Mouse (Mus musculus): ENCODE measurements around the gene Gm10912. TPM values are rescaled to one million over a fixed set of nuclear protein-coding genes. Genes with fewer than 3 reads are reported as not detected.
"Not testable (repeated sequence)": the region's sequence is repeated elsewhere in the genome, so short reads cannot be mapped to it uniquely, and the experiment has no call there.

The Gm10912 gene
- polyA plus RNA-seq, 1 experiment from 2014 or later = not detected

GRCm38 (mm10) chr2:104078285-104078684 is 12.7 kb downstream of the Gm10912 start:
- H3K9ac ChIP-seq; ATAC-seq; H3K27ac ChIP-seq; H3K36me3 ChIP-seq (ENCODE audit: poor library complexity, severe bottlenecking); H3K9me3 ChIP-seq (replicated peaks); H3K27me3 ChIP-seq; H3K4me2 ChIP-seq; H3K4me3 ChIP-seq; H3K4me1 ChIP-seq: not testable (repeated sequence)
- WGBS = 78% methylated on average over 5 of the region's 5 CpGs

GRCm38 (mm10) chr2:104081436-104082050 is 15.9 kb downstream of the Gm10912 start:
- not testable (repeated sequence) for H3K9ac ChIP-seq; ATAC-seq; H3K4me1 ChIP-seq; H3K36me3 ChIP-seq (ENCODE audit: poor library complexity, severe bottlenecking); H3K27me3 ChIP-seq; H3K9me3 ChIP-seq (replicated peaks); H3K4me2 ChIP-seq; H3K27ac ChIP-seq; H3K4me3 ChIP-seq
- no CpG with 5 or more reads among the region's 1 CpGs for WGBS

- Histone ChIP-seq H3K9me3 (replicated peaks) (no peaks in the 10 kb centered on the region), H3K27me3 (no peaks in the 10 kb centered on the region), H3K9ac (no peak overlapping the region), H3K27ac (no peak overlapping the region), H3K4me3 (no peak overlapping the region), H3K4me2 (no peak overlapping the region), H3K36me3 (ENCODE audit: poor library complexity, severe bottlenecking) (no peaks in the 10 kb centered on the region), H3K4me1 (no peaks in the 10 kb centered on the region)
- ATAC-seq = no peak
Measured at GRCm38 (mm10) chr2:104082474-104082873, 16.8 kb downstream of the Gm10912 start.

GRCm38 (mm10) chr2:104084027-104084426 is 18.4 kb downstream of the Gm10912 start:
- not testable (repeated sequence) for H3K9me3 ChIP-seq (replicated peaks); H3K4me2 ChIP-seq; H3K27me3 ChIP-seq; H3K36me3 ChIP-seq (ENCODE audit: poor library complexity, severe bottlenecking); H3K4me1 ChIP-seq; ATAC-seq; H3K4me3 ChIP-seq; H3K9ac ChIP-seq; H3K27ac ChIP-seq

GRCm38 (mm10) chr2:104087562-104087961 is 21.9 kb downstream of the Gm10912 start:
- not testable (repeated sequence) for ATAC-seq
- WGBS = 100% methylated on average over 1 of the region's 1 CpGs

GRCm38 (mm10) chr2:104093305-104093704 is 27.7 kb downstream of the Gm10912 start:
- 90% methylated on average over 2 of the region's 2 CpGs for WGBS
- Histone ChIP-seq H3K9me3 (replicated peaks) (no peaks in the 10 kb centered on the region), H3K4me2 (no peak overlapping the region), H3K27ac (no peak overlapping the region), H3K36me3 (ENCODE audit: poor library complexity, severe bottlenecking) (no peaks in the 10 kb centered on the region), H3K9ac (no peak overlapping the region), H3K4me3 (no peak overlapping the region), H3K27me3 (no peaks in the 10 kb centered on the region), H3K4me1 (peaks cover 8% of the 10 kb centered on the region)
- no peak for ATAC-seq

More at GRCm38 (mm10) chr2:104087562-104087961, 21.9 kb downstream of the Gm10912 start:
- H3K27me3 ChIP-seq; H3K9ac ChIP-seq; H3K27ac ChIP-seq; H3K4me1 ChIP-seq; H3K4me2 ChIP-seq; H3K4me3 ChIP-seq; H3K36me3 ChIP-seq (ENCODE audit: poor library complexity, severe bottlenecking); H3K9me3 ChIP-seq (replicated peaks): not testable (repeated sequence)

GRCm38 (mm10) chr2:104095741-104096213 is 30.2 kb downstream of the Gm10912 start, which contains the start of gene Cd59a:
TSS of gene Cd59a (plus strand) at chr2:104095801.
- 5% methylated on average over 15 of the region's 15 CpGs for WGBS

GRCm38 (mm10) chr2:104096256-104096655 is 30.6 kb downstream of the Gm10912 start:
- no peak overlapping the region for H3K27ac ChIP-seq
- H3K9me3 ChIP-seq (replicated peaks) = no peaks in the 10 kb centered on the region
- peak overlapping the region; percentile 60 for H3K4me2 ChIP-seq
- peak overlapping the region; percentile 58 for H3K9ac ChIP-seq
- WGBS = 39% methylated on average over 10 of the region's 10 CpGs
- H3K27me3 ChIP-seq = no peaks in the 10 kb centered on the region
- no peaks in the 10 kb centered on the region for H3K36me3 ChIP-seq (ENCODE audit: poor library complexity, severe bottlenecking)
- no peak for ATAC-seq
- peak overlapping the region; percentile 41 for H3K4me3 ChIP-seq
- peaks cover 8% of the 10 kb centered on the region for H3K4me1 ChIP-seq

More at GRCm38 (mm10) chr2:104095741-104096213, 30.2 kb downstream of the Gm10912 start, which contains the start of gene Cd59a:
- no peaks in the 10 kb centered on the region for H3K36me3 ChIP-seq (ENCODE audit: poor library complexity, severe bottlenecking)
- H3K4me1 ChIP-seq = peaks cover 8% of the 10 kb centered on the region
- no peaks in the 10 kb centered on the region for H3K9me3 ChIP-seq (replicated peaks)
- no peaks in the 10 kb centered on the region for H3K27me3 ChIP-seq
- H3K9ac ChIP-seq = peak within 1 kb of the TSS; percentile 58
- no peak within 1 kb of the TSS for H3K27ac ChIP-seq
- peak; percentile 83 for ATAC-seq
- H3K4me3 ChIP-seq = peak within 1 kb of the TSS; percentile 41
- peak within 1 kb of the TSS; percentile 60 for H3K4me2 ChIP-seq

GRCm38 (mm10) chr2:104096796-104097195 is 31.2 kb downstream of the Gm10912 start:
- H3K27me3 ChIP-seq; H3K4me2 ChIP-seq; H3K27ac ChIP-seq; H3K36me3 ChIP-seq (ENCODE audit: poor library complexity, severe bottlenecking); H3K4me3 ChIP-seq; H3K9me3 ChIP-seq (replicated peaks); H3K4me1 ChIP-seq; ATAC-seq; H3K9ac ChIP-seq: not testable (repeated sequence)
- 39% methylated on average over 1 of the region's 1 CpGs for WGBS

GRCm38 (mm10) chr2:104097396-104097795 is 31.8 kb downstream of the Gm10912 start:
- not testable (repeated sequence) for H3K9ac ChIP-seq; H3K27me3 ChIP-seq; H3K4me3 ChIP-seq; H3K27ac ChIP-seq; H3K36me3 ChIP-seq (ENCODE audit: poor library complexity, severe bottlenecking); H3K9me3 ChIP-seq (replicated peaks); H3K4me2 ChIP-seq; ATAC-seq; H3K4me1 ChIP-seq
- 96% methylated on average over 4 of the region's 4 CpGs for WGBS

GRCm38 (mm10) chr2:104098529-104099230 is 33.1 kb downstream of the Gm10912 start:
- H3K27ac ChIP-seq = no peak overlapping the region
- H3K9me3 ChIP-seq (replicated peaks) = no peaks in the 10 kb centered on the region
- H3K9ac ChIP-seq = no peak overlapping the region
- H3K4me1 ChIP-seq = peaks cover 8% of the 10 kb centered on the region
- H3K27me3 ChIP-seq = no peaks in the 10 kb centered on the region
- WGBS = 44% methylated on average over 3 of the region's 3 CpGs
- no peak overlapping the region for H3K4me3 ChIP-seq
- H3K36me3 ChIP-seq (ENCODE audit: poor library complexity, severe bottlenecking) = no peaks in the 10 kb centered on the region
- no peak overlapping the region for H3K4me2 ChIP-seq
- ATAC-seq = no peak

GRCm38 (mm10) chr2:104099231-104099585 is 33.6 kb downstream of the Gm10912 start:
- H3K36me3 ChIP-seq (ENCODE audit: poor library complexity, severe bottlenecking) = no peaks in the 10 kb centered on the region
- no peak for ATAC-seq
- H3K4me2 ChIP-seq = no peak overlapping the region
- peaks cover 8% of the 10 kb centered on the region for H3K4me1 ChIP-seq
- H3K9me3 ChIP-seq (replicated peaks) = no peaks in the 10 kb centered on the region
- 94% methylated on average over 2 of the region's 2 CpGs for WGBS
- H3K9ac ChIP-seq = no peak overlapping the region
- H3K27me3 ChIP-seq = no peaks in the 10 kb centered on the region
- H3K4me3 ChIP-seq = no peak overlapping the region
- no peak overlapping the region for H3K27ac ChIP-seq
